Mouse (Mus musculus) erythroid progenitor cell, adult 5-6 weeks (primary cell): ENCODE data around the gene Hist3h2ba. TPM values are rescaled to one million over a fixed set of nuclear protein-coding genes. Genes with fewer than 3 reads are reported as not detected.

ENCODE experiments used
- ATAC-seq: replicated peaks from 2 replicates; pipeline ENCODE4 v1.8.0; 2016; ENCODE audit warnings: moderate number of reproducible peaks, mild to moderate bottlenecking, moderate TSS enrichment, inconsistent platforms; ENCODE audit not compliant: poor library complexity, low FRiP score, severe bottlenecking
- total RNA-seq, 2 experiments: library from RNA; stranded (forward) in 1 of 2; stranded (reverse) in 1 of 2; fragments of 150-400 nt in 1 of 2; fragments of 186-747, 209-891 nt in 1 of 2; gene quantifications; 2 replicates each; pipeline versions ENCODE4 v1.2.3 to v1.2.4; 2015 to 2017; ENCODE audit warnings: low replicate concordance in 2 of 2

The Hist3h2ba gene
- total RNA-seq (2015; ENCODE audit: low replicate concordance) (265 and 290 TPM in 2 replicates), total RNA-seq (2017; ENCODE audit: low replicate concordance) (136 and 409 TPM in 2 replicates)

DNA sequence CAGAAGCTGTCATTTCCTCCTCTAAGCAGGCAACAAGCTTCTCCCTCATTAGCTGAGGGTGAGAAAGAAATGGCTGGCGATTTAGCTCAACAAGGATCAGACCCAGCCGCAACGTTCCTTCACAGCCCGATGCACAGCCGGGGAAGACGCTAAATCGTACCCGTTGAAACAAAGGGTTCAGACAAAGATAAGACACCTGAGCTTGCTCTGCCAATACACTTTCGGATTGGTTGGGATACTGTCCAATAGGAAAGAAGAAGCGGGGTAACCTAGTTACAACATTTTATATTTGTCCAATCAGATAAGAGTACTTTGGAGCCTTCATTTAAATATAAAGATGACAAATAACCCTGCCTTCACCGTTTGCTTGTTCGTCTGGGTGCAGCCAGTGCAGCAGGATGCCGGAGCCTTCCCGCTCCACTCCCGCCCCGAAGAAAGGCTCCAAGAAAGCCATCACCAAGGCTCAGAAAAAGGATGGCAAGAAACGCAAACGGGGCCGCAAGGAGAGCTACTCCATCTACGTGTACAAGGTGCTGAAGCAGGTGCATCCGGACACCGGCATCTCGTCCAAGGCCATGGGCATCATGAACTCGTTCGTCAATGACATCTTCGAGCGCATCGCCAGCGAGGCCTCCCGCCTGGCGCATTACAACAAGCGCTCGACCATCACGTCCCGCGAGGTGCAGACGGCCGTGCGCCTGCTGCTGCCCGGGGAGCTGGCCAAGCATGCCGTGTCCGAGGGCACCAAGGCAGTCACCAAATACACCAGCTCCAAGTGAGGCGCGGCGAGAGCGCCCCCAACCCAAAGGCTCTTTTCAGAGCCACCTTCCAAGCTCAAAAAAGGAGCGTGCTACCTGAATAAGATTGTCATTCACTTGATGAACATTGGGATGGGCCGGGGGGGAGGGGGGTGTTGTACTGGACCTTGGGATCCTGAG, at the start of gene Hist3h2ba:
Gene Hist3h2ba, plus strand, starts transcription at position 379 of the 938 bp plus-strand sequence.
- peak; percentile 75 for ATAC-seq

GRCm38 (mm10) chr11:58901080-58901479, 47.6 kb upstream of the Hist3h2ba start:
- peak; percentile 81 for ATAC-seq

DNA sequence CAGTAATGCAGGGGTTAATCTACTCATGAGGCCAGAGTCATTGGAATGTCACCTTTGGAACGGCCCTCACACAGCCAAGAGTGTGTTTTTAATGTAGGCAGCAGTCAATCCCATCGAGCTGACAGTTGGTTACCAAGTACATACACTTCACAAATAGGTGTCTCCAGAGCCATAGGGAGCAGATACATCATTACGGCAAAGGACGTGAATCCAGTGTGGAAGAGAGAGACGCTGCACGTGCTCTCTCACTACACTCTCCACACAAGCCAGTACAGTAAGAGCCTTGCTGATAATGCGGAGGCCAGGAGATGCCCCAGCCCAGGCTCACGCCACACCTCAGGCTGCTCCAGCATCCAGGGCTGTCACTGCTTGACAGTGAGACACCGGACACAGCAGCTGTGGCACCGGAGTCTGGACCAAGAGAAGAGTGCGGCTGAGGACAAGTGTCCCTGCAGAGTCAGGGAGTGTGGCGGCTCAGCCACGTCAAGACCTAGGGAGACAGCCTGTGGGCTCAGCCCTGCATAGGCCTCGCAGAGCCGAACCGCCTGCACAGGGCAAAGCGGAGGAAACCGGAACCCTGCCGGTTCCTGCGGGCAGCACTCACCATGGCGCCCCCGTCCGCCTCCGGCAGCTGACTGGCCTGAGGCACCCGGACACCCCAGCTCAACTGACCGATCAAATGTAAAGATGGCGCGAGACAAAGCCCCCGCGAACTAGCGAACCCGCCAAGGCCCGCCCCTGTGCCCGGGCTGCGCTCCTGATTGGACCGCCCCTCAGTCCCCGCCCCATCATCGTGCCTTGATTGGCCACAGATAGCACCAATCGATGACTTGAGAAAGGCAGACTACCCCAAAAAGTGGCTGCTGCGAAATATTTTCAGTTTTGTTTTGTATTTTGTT, 45.0 kb upstream of the Hist3h2ba start, which contains the start of gene Zfp39:
Gene Zfp39, minus strand, starts transcription at position 715 of the 899 bp plus-strand sequence.
- peak; percentile 81 for ATAC-seq

DNA sequence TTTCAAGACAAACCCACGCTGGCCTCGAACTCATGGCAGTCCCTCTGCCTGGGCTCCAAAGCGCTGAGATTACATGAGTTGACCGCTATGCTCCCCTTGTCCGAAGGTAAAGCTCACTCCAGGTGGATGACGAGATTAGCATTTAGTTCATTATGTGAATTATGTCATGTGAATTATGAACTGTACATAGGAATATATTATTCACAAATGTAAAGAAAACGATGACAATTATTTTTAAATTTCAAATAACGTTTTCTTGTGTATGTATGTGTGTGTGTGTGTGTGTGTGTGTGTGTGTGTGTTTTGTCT, 44.4 kb upstream of the Hist3h2ba start:
- peak; percentile 5; the same call in 1 of the 2 replicates for ATAC-seq

DNA sequence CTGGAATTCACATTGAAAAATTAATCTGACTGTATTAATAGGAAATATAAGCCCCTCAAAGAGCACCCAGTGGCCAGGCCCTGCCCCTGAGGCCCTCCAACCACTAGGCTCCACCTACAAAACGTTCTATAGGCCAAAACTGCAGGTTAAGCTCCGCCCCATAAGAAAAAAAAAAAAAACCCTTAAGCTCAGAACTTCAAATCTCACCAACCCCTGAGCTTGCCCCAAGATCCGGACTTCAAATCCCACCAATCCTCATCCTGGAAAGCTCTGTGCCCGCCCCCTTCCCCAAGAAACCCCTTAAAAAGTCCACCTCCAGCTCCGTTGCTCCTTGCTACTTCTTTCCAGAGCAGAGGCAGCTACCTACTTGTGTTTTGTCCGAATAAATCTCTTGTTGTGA, 43.9 kb upstream of the Hist3h2ba start:
- peak; percentile 57 for ATAC-seq

DNA sequence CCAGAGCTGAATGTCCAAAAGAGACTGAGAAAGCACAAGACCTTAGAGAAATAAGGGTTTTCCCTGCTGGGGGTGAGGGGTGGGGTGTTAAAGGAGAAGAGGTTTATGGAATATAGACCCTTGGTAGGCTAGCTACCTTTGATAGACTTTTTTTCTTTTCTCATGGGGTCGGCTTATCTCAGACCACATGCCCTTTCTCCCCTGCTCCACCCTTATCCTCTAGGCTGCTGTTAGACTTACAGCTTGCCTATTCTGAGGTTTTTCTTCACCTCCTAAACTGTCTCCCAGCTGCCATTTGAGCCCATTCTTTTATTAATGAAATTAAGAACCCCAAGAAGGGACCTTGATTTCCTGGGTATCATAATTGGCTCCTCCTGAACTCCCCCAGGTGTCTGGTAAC, 34.9 kb upstream of the Hist3h2ba start:
- peak; percentile 40 for ATAC-seq

DNA sequence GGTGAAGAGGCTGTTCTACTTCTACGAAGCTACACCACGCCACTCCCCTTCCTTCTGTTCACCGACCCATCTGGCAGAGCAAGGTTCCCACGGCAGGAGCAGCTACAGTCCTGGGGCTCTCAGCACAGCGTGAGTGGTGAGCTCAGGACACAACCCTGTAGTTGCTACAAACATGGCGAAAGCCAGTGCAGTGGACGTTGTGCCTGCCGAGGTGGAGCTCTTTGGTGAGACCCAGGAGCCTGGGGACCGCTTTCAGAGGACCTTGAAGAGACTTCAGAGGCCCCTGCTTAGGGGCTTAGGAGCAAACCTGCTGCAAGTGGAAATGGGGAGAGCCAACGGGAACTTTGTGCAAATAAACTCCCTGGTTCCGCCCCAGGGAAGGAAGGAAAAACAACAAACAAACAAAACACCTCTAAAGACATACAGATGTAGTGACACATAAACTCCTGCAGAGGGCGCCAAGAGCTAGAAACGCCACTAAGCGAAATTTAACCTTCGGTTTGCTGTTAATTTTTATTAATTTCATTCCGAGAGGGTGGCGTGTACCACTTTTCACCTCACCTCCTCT, 34.2 kb upstream of the Hist3h2ba start:
- peak; percentile 26 for ATAC-seq

DNA sequence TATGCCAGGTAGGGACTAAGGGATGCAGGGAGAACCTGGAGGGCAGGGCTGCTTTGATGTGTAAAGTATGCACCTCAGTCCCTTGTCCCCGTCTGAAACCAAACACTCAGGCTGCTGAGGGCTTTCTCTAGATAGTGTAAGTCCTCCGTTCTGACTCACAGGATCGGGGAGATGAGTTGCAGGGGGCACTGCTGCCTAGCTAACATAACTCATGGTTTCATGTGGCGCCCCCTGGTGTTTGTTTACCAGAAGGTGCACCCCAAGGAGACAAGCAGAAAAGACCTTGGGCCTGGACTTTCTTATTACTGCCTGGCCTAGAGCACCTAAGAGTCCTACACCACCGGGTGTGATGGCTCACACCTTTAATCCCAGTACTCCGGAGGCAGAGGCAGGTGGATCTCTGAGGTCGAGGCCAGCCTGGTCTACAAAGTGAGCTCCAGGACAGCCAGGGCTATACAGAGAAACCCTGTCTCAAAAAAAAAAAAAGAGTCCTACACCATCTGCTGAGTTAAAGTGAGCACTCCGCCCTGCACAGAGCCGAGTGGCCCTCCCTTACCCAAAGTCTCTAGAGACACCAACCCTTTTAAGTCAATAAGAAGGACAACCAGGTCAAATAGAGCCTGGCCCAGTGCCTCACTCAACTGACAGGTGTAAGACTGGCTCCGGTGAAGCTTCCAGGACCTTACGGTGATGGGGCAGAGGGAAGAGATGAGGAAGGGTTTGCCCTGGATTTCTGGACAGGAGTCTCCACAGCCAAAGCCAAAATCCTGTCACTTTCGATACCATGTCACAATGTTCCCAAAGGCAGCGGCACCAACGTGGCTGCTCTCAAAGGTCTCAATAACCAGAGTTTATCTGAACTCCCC, 31.6 kb upstream of the Hist3h2ba start:
- ATAC-seq, result peak; percentile 53

DNA sequence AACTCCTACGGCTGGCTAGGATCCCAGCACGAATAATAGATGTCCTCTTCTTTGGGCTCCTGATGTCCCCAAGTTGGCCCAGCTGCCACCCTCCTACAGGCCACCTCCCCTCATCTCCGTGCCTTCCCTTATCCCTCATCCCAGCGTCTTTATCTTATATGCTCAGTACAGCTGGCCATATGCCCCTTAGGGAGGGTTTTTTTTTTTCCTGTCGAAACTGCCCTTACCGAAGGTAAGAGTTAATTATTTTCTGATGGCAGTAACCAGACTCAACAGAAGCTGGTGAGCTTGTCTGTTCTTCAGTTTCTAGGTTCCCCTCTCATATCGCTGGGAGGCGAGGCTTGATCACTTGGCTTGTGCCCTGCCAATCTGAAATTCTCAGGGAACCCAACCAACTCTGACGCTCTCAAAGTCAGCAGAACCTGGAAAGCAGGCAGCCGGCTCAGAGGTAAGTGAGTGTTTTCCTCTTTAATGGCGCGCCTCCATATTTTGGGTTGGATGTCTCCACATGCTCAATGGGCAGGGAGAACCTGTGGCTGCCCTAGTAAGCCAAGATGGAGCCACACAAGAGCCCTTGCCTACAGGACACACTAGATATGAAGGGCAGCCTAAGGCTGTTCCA, 30.9 kb upstream of the Hist3h2ba start, which contains the start of gene Btnl10:
Gene Btnl10, plus strand, starts transcription at position 164 of the 622 bp plus-strand sequence.
- ATAC-seq, result peak; percentile 66

GRCm38 (mm10) chr11:58918759-58919158, 30.0 kb upstream of the Hist3h2ba start:
- peak; percentile 42 for ATAC-seq

- ATAC-seq, result no peak
Measured at GRCm38 (mm10) chr11:58922420-58922819, 26.3 kb upstream of the Hist3h2ba start.

- no peak for ATAC-seq
Measured at GRCm38 (mm10) chr11:58926651-58927050, 22.1 kb upstream of the Hist3h2ba start.

GRCm38 (mm10) chr11:58927053-58927452, 21.7 kb upstream of the Hist3h2ba start:
- no peak for ATAC-seq

- peak; percentile 77 for ATAC-seq
Measured at GRCm38 (mm10) chr11:58927790-58928651, 20.7 kb upstream of the Hist3h2ba start.

- no peak for ATAC-seq
Measured at GRCm38 (mm10) chr11:58929055-58929454, 19.7 kb upstream of the Hist3h2ba start.

- no peak for ATAC-seq
Measured at GRCm38 (mm10) chr11:58929641-58930040, 19.1 kb upstream of the Hist3h2ba start.

- peak; percentile 53 for ATAC-seq
Measured at GRCm38 (mm10) chr11:58930254-58930653, 18.5 kb upstream of the Hist3h2ba start.

DNA sequence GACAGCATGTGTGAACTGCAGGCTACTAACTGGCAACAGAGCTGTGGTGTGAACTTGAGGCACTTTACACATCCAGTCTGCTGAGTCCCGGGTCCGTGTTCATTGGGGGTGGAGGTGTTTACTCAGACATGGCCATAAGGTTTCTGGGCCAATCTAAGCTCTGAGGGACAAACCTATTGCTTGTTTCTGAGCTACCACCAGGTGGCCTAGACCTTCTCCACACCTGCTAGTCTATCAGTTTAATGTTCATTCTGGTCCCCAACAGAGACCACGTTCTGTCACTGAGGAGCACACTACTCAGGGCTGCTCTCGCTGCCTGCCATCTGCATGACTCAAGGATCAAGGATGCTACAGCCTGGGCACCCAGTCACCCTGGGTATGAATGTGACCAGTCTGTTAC, 17.1 kb upstream of the Hist3h2ba start:
- no peak for ATAC-seq
